Mouse (Mus musculus) kidney, embryonic 16.5 days (tissue): ENCODE measurements around the gene Tpm3. TPM values are rescaled to one million over a fixed set of nuclear protein-coding genes. Genes with fewer than 3 reads are reported as not detected.

Source experiments
- ATAC-seq: fragments of 200-750 bp; cut with Nextera tagmentation; 2 replicates; pipeline ENCODE4 v1.8.0; 2017; ENCODE audit warnings: moderate TSS enrichment; ENCODE audit not compliant: low FRiP score, low TSS enrichment
- H3K27ac ChIP-seq: fragments of 300-500 bp; sonication (generic); 2 replicates; pipeline ENCODE4 v1.5.1; 2014; ENCODE audit warnings: low read length
- H3K27me3 ChIP-seq: fragments of 300-500 bp; sonication (generic); 2 replicates; pipeline ENCODE4 v1.6.1; 2014; ENCODE audit warnings: low read length, control low read depth, mixed read lengths; ENCODE audit not compliant: insufficient read depth
- H3K36me3 ChIP-seq: fragments of 300-500 bp; sonication (generic); 2 replicates; pipeline ENCODE4 v1.6.1; 2014; ENCODE audit warnings: low read length, control low read depth, mixed read lengths; ENCODE audit not compliant: insufficient read depth
- H3K4me1 ChIP-seq: fragments of 300-500 bp; sonication (generic); 2 replicates; pipeline ENCODE4 v1.6.1; 2014; ENCODE audit warnings: low read length, control low read depth, mixed read lengths; ENCODE audit not compliant: insufficient read depth
- H3K4me2 ChIP-seq: fragments of 300-500 bp; sonication (generic); replicated peaks from 2 replicates; pipeline ENCODE4 v1.6.1; 2014; ENCODE audit warnings: low read depth, low read length
- H3K4me3 ChIP-seq: fragments of 300-500 bp; sonication (generic); 2 replicates; pipeline ENCODE4 v1.5.1; 2014; ENCODE audit warnings: mild to moderate bottlenecking, low read length
- H3K9ac ChIP-seq: fragments of 300-500 bp; sonication (generic); replicated peaks from 2 replicates; pipeline ENCODE4 v1.6.1; 2014; ENCODE audit warnings: low read length
- H3K9me3 ChIP-seq: fragments of 300-500 bp; sonication (generic); 2 replicates; pipeline ENCODE4 v1.6.1; 2016; ENCODE audit warnings: low read length, control low read depth
- whole genome bisulfite sequencing: fragments of 180-500 bp; shearing (Covaris S2); extraction: QIAGEN DNeasy Blood & Tissue Kit; methylation state at CpG from one replicate; pipeline ENCODE4 v1.1.7; 2014; 5-methylcytosine and 5-hydroxymethylcytosine counted together
- polyA plus RNA-seq: library from polyadenylated mRNA; unstranded; fragments of >200 nt; fragmentation: Nextera tagmentation; extraction: Ambion mirVana; gene quantifications from 2 replicates; pipeline ENCODE4 v1.2.1, GENCODE M21; 2015

Gene Tpm3
- polyA plus RNA-seq: 543 and 583 TPM in 2 replicates

GRCm38 (mm10) chr3:90072294-90072693 is at the start of gene Tpm3:
Tpm3 (plus strand) TSS chr3:90072649.
- Histone ChIP-seq H3K4me3 (no peak within 1 kb of the TSS), H3K27me3 (no peaks in the 10 kb centered on the region), H3K9me3 (no peaks in the 10 kb centered on the region), H3K9ac (no peak within 1 kb of the TSS), H3K36me3 (no peaks in the 10 kb centered on the region), H3K4me2 (no peak within 1 kb of the TSS), H3K4me1 (peaks cover 8% of the 10 kb centered on the region), H3K27ac (no peak within 1 kb of the TSS)
- ATAC-seq: no peak
- 71% methylated on average over 4 of the region's 4 CpGs for WGBS

GRCm38 (mm10) chr3:90034653-90035052 is 37.8 kb upstream of the Tpm3 start:
- H3K27ac ChIP-seq: no peak overlapping the region
- H3K36me3 ChIP-seq: peaks cover 51% of the 10 kb centered on the region
- no peak overlapping the region for H3K4me2 ChIP-seq
- 89% methylated on average over 2 of the region's 2 CpGs for WGBS
- no peak overlapping the region for H3K9ac ChIP-seq
- H3K4me1 ChIP-seq: no peaks in the 10 kb centered on the region
- no peaks in the 10 kb centered on the region for H3K27me3 ChIP-seq
- ATAC-seq: no peak
- no peaks in the 10 kb centered on the region for H3K9me3 ChIP-seq
- no peak overlapping the region for H3K4me3 ChIP-seq

GRCm38 (mm10) chr3:90036263-90036662 is 36.2 kb upstream of the Tpm3 start:
- Histone ChIP-seq H3K4me3 (no peak overlapping the region), H3K4me2 (no peak overlapping the region), H3K27ac (no peak overlapping the region), H3K4me1 (no peaks in the 10 kb centered on the region), H3K36me3 (peaks cover 56% of the 10 kb centered on the region), H3K9ac (no peak overlapping the region), H3K9me3 (no peaks in the 10 kb centered on the region), H3K27me3 (no peaks in the 10 kb centered on the region)
- ATAC-seq: no peak
- 94% methylated on average over 1 of the region's 1 CpGs for WGBS

DNA sequence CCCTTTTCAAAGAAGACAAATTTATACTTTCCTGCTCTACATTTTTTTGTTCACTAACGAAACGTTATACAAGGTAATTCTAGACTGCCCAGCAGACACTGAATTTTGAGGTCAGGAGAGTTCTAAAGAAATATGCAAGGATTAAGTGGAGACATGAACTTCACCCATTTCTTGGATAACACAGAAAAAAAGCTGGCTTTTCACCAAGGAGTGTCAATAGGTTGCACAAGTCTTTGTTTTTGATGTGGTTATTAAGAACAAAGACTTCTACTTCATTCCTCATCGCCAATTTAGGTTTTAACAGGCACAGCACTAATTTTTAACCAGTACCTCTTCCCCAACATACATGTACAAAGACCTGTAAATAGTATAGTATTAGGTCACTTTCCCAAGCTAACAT is 22.8 kb upstream of the Tpm3 start:
- no peak for ATAC-seq
- H3K4me1 ChIP-seq: peaks cover 22% of the 10 kb centered on the region

GRCm38 (mm10) chr3:90051441-90052350 is 20.8 kb upstream of the Tpm3 start, which contains the start of gene 4933434E20Rik:
4933434E20Rik (plus strand) TSS chr3:90051636.
- peak within 1 kb of the TSS; percentile 96 for H3K9ac ChIP-seq
- H3K4me3 ChIP-seq: peak within 1 kb of the TSS; percentile 65
- H3K27ac ChIP-seq: peak within 1 kb of the TSS; percentile 98
- H3K36me3 ChIP-seq: peaks cover 17% of the 10 kb centered on the region; the same call in 1 of the 2 replicates
- ATAC-seq: peak; percentile 87
- no peaks in the 10 kb centered on the region for H3K27me3 ChIP-seq
- peak within 1 kb of the TSS; percentile 60 for H3K4me2 ChIP-seq
- WGBS: under 1% methylated on average over 40 of the region's 43 CpGs
- H3K4me1 ChIP-seq: peaks cover 25% of the 10 kb centered on the region
- no peaks in the 10 kb centered on the region for H3K9me3 ChIP-seq

More for the DNA sequence above, 22.8 kb upstream of the Tpm3 start:
- WGBS: 33% methylated on average over 3 of the region's 3 CpGs
- H3K4me2 ChIP-seq: no peak overlapping the region
- no peaks in the 10 kb centered on the region for H3K27me3 ChIP-seq
- H3K36me3 ChIP-seq: peaks cover 16% of the 10 kb centered on the region; the same call in 1 of the 2 replicates
- no peak overlapping the region for H3K4me3 ChIP-seq
- no peak overlapping the region for H3K27ac ChIP-seq
- H3K9ac ChIP-seq: no peak overlapping the region
- no peaks in the 10 kb centered on the region for H3K9me3 ChIP-seq

DNA sequence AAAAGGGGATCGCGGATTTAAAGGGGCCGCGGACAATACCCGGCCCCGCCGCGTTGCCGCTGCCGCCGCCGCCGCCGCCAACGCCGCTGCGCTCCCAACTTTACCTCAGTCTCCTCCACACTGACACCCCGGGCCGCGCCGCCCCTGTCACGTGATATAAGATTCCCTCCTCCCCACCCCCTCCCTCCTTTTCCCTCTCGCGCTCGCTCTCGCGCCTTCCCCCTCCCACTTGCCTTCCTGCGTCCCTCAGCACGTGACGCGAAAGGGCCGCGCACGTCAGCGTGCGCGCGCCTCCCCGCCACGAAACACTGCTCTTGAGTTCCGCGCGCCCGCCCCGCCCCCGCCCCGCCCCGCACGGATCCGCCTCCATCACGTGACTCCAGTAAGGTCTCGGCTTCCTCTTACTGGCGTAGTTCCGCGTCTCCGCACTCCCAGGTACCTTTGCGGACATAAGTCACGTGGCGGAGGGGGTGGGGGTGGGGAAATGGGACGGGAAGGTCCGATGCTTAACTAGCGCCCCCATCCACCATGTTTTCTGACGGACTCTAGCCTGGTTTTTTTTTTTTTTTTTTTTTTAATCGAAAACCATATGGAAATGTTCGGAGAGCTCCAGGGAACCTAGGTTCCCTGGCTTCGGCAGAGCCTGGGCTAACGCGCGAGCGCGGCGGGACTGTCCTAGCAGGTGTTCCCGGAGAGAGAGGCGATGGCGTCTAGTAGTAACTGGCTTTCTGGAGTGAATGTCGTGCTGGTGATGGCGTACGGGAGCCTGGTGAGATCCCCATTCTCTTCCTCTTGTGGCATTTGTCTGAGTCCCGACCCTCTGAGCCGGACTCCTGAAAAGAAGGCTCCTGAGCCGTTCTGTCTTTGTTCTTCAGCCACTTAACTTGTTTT is 19.9 kb upstream of the Tpm3 start, which contains the start of gene Ubap2l:
Gene Ubap2l (minus strand): TSS at position 278 of the 891 bp plus-strand sequence.
- Histone ChIP-seq H3K36me3 (peaks cover 24% of the 10 kb centered on the region; the same call in 1 of the 2 replicates), H3K27ac (peak within 1 kb of the TSS; percentile 98), H3K4me1 (peaks cover 25% of the 10 kb centered on the region), H3K4me3 (peak within 1 kb of the TSS; percentile 74), H3K27me3 (no peaks in the 10 kb centered on the region), H3K9ac (peak within 1 kb of the TSS; percentile 96), H3K4me2 (peak within 1 kb of the TSS; percentile 75), H3K9me3 (no peaks in the 10 kb centered on the region)
- under 1% methylated on average over 49 of the region's 81 CpGs for WGBS
- peak; percentile 96 for ATAC-seq

- no peak for ATAC-seq
- peaks cover 55% of the 10 kb centered on the region for H3K36me3 ChIP-seq
Measured at GRCm38 (mm10) chr3:90061549-90061948, 10.9 kb upstream of the Tpm3 start.

DNA sequence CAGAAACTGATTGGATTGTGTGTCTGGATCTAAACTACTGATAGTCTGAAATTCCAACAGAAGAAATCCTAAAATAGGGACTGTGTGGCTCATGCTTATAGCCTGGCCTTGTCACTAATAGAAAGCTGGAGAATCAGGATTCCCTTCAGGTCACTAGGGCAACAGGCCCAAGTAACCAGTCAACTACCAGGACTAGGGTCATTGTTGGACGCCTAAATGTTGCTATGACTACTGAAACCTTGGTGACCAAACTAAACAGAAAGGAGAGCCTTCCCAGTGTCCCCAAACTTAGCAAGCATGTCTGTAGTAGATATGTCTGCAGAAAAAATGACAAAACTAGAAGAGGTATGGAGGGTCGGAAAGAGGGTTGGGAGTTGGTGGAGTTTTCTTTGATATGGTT is 9.9 kb upstream of the Tpm3 start:
- Histone ChIP-seq H3K27ac (no peak overlapping the region), H3K9ac (no peak overlapping the region), H3K4me2 (no peak overlapping the region)

More at GRCm38 (mm10) chr3:90061549-90061948, 10.9 kb upstream of the Tpm3 start:
- Histone ChIP-seq H3K9ac (no peak overlapping the region), H3K27me3 (no peaks in the 10 kb centered on the region), H3K4me1 (no peaks in the 10 kb centered on the region), H3K9me3 (no peaks in the 10 kb centered on the region), H3K4me2 (no peak overlapping the region), H3K4me3 (no peak overlapping the region), H3K27ac (no peak overlapping the region)
- WGBS: 94% methylated on average over 6 of the region's 6 CpGs

GRCm38 (mm10) chr3:90064383-90064782 is 8.1 kb upstream of the Tpm3 start:
- H3K27me3 ChIP-seq: no peaks in the 10 kb centered on the region
- no peak overlapping the region for H3K9ac ChIP-seq
- 69% methylated on average over 3 of the region's 3 CpGs for WGBS
- H3K36me3 ChIP-seq: peaks cover 38% of the 10 kb centered on the region
- no peak for ATAC-seq
- no peak overlapping the region for H3K27ac ChIP-seq
- H3K4me3 ChIP-seq: no peak overlapping the region
- H3K9me3 ChIP-seq: no peaks in the 10 kb centered on the region
- no peak overlapping the region for H3K4me2 ChIP-seq
- H3K4me1 ChIP-seq: no peaks in the 10 kb centered on the region

More for the DNA sequence above, 9.9 kb upstream of the Tpm3 start:
- WGBS: 76% methylated on average over 2 of the region's 2 CpGs
- no peaks in the 10 kb centered on the region for H3K4me1 ChIP-seq
- H3K36me3 ChIP-seq: peaks cover 45% of the 10 kb centered on the region
- ATAC-seq: no peak
- H3K9me3 ChIP-seq: no peaks in the 10 kb centered on the region
- no peaks in the 10 kb centered on the region for H3K27me3 ChIP-seq
- H3K4me3 ChIP-seq: no peak overlapping the region
